Mouse (Mus musculus) neutrophil, adult 5-6 weeks (primary cell): ENCODE results near the gene Jph2. TPM values are rescaled to one million over a fixed set of nuclear protein-coding genes. Genes with fewer than 3 reads are reported as not detected.

Source experiments
- ATAC-seq: fragments of 151-379, 151-347 bp; 2 replicates; pipeline ENCODE4 v1.8.0; 2017; ENCODE audit warnings: mild to moderate bottlenecking, moderate TSS enrichment; ENCODE audit not compliant: insufficient number of reproducible peaks, poor library complexity, low FRiP score, severe bottlenecking; ENCODE audit errors: extremely low read depth
- total RNA-seq: library from RNA; stranded (forward); fragments of 200-1000 nt; gene quantifications from 2 replicates; pipeline ENCODE4 v1.2.3, GENCODE M21; 2017

Jph2 gene
- total RNA-seq, 1 experiment from 2014 or later = not detected

DNA sequence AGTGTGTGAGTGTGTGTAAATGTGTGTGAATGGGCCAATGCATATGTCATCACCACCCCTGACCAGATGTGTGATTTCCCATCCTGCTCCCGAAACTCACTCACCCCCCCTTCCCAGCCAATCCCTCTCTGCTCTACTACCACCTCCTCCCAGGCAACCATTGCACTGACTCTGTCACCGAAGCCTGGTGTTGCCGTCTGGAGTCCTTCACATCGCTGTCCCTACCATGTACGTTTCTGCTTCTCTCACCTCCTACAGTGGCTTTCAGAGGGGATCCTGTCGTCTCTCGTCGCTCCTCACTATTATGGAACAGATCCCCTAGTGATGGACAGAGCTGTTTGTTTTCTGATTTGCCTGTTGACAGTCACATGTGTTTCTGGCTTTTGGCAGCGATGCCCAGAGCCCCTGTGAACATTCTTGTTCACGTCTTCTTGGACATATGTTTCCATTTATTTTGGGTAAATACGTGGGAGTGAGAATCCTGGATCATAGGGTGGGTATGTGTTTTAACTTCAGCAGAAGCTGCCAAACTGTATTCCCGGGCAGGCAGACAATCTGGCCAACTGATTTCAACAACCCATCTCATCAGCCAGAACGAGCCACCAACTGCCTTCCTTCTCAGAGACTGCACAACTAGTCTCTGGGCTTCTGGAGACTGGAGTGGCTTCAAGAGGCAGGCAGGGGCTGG, 65.3 kb downstream of the Jph2 start:
- ATAC-seq = no peak

DNA sequence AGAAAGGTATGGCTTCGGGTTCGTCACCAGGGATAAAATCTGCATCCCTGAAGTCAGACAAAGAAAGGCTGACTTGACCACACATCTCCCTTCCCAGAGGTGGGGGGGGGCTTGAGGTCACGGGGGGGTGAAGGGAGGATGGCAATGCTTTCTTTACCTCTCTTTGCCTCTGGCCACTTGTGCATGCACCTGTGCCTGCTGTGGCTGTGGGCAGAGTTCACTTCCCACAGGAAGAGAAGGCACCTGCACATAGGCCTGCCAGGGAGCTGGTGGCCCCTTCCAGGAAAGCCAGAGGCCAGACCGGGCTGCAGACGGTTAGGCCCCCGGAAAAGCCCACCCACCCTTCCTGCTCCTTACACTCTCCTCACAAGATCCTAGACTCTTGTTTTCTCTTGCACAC, 66.4 kb downstream of the Jph2 start:
- no peak for ATAC-seq

DNA sequence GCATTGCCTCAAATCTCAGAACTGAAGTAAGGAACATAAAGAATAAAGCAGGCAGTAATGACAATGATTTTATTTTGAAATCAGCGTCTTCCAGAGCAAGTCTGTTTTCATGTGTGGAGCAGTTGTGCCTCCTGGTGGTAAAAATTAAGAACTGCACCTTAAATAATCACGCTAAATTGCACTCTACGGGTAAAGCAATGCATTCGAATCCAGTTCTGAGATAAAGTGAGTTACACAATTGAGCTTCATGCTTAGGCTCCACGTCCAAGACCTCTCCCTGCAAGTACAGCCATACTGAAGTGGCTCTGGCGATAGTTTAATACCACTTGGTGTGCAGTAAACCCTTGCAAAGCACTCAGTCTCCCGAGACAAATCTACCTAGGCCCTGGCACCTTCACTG, 67.1 kb downstream of the Jph2 start:
- ATAC-seq = no peak

DNA sequence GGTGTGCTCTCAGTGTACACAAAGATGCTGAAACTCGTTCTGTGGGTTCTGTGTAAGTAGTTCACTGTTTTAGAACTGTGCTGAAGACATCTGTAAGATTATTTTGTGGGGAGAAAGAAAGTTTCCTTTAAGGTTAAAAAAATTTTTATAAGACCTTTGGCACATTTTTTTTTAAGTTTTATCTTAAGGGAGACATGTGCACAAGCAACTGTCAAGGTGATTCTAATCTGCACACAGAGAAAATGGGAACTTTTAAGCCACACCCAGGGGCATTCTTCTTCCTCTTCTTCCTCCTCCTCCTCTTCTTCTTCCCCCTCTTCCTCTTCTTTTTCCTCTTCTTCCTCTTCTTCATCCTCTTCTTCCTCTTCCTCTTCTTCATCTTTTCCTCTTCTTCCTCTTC, 74.6 kb downstream of the Jph2 start:
- no peak for ATAC-seq

DNA sequence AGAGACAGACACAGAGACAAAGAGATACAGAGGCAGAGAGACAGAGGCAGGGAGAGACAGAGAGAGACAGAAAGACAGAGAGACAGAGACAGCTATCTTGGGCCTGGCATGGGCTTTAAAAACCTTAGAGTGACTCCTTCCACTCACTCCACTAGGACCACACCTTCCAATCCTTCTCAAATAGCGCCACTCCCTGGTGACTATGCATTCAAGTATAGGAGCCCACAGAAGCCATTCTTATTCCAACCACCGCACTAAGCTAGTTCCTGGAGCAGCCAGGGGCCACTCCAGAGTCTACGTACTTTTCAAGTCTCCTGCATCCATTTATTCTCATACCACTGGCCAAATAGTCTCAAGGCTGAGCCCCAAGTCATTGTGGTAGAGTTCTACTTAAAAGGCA, 79.0 kb downstream of the Jph2 start:
- ATAC-seq = no peak

DNA sequence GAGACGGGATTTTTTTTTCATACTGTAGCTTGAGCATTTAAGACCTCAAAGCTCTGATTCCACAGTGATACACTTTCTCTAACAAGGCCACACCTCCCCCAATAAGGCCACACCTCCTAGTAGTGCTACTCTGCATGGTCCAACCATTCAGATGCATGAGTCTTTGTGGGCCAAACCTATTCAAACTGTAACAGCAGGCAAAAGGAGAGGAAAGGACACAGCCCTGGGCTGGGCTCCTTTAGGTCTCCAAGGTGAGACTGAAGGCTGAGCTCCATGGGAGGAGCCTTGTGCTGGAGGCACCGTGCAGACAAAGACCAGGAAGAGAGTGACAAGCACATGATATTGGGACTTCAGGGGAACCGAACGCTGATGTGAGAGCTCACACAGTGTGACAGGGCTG, 80.5 kb downstream of the Jph2 start:
- ATAC-seq = no peak

DNA sequence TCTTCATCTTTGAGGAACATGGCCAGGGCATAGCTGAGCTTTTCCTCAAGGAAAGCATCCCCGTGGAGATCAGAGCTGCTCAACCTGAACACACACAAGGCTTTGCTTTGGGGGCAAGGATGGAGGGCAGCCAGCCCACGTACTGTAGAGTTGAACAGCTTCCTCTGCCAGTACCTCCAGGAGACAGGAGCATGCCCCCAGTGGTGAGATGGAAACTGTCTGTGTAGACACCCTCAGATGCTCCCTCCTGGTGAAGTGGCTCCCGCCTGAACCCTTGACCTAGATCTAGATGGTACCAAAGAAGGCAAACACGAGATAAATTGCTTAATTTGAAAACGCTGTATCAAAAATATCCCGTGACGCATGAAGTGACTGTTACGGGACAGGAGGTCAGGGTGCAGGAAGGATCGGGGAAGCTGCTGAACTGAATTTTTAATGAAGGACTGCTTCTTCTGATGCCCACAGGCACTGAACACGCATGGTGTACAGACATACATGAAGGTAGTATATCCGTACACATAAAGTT, 87.6 kb downstream of the Jph2 start:
- no peak for ATAC-seq

DNA sequence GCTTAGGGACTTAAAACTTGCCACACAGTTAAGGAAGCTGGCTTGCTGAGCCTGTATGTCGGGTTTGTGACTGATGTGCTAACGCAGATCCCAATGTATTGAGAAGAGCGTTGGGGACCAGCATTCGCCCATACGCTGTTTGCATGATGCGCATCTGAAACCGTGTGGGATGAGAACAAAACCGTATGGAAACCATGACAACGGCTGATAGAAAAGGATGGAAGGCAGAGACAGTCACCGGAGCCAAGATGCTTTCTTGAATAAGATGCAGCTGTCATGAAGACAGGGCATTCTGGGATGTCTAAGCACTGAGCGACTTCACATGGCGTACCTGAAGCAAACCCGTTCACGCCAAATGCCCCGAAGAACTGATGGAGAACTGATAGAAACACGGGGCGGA, 88.4 kb downstream of the Jph2 start:
- ATAC-seq = no peak

DNA sequence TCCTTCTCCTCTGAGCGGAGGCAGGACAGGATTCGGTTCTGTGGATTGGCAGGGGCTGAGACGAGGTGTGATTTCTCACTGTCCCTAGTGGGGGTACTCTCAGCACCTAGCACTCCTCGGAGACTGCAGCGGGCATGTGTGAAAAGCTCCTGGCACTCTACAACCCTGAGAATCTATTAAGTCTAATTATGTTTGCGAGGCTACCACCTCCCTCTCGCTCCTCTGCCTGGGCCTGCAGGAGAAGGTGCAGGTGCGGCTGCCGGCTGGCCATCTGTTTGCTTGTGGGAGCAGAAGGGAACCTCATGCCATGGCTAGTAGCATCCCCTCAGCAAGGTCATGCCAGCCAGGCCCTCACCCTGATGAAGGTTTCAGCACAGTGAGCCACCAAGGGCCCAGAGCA, 94.8 kb downstream of the Jph2 start:
- no peak for ATAC-seq

DNA sequence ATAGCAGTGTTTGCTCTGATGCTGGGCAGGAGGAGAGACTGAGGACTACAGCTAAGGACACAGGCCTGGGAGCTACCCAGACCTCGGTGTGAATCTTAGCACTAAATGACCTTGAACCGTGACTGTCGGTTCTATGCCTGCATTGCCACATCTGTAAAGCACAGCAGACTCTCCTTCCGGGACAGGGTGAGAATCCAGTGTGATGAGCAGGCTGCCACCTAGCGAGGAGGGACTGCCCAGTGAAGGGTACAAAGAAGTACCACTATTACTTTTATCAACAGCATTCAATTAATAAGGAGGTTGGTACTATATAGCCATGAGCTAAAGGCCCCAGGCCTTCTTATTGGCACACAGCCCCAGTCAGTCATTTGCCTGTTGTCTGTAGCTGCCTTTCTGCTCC, 96.2 kb downstream of the Jph2 start:
- ATAC-seq = no peak

DNA sequence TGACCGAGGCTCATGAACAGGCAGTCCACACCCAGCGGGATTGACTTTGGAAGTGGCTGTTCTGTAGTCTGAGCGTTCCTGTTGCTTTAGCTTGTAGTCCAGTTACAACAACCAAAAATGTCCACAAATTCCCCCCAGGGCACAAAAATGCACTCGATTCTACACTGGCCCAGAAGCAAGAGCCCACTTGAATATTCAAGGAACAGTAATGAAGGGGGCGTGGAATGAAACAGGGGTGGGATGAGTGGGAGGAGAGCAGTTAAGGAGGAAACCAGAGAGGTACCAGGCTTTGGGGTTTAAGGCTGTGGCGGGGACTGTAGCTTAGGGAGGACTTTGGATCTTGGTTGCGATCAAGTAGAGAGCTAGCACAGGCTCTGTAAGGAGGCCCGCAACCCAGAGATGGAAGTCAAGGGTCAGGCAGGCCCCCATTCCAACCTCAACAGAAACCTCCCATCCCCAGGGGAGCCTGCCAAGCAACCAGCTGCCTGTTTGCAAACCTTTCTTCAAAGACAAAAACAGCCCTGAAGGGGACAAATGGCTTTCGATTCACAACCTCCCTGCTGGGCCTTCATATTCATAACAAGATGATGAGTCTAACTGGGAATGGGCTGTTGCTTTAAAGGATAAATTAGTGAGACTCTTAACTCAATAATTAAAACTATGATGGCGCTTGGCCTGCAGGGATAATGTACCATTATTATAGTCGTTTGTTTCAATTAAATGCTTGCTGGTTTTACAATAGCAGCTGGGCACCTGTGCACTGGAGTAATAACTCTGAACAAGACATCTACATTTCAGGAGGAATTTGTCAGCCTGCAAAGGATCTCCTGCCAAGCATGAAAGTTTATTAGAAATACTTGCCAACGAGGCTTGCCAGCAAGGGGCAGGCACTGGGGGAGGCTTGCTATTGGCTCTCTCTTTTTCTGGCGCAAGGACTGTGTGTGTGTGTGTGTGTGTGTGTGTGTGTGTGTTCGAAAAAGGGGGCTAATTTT, 97.4 kb downstream of the Jph2 start:
- no peak for ATAC-seq

DNA sequence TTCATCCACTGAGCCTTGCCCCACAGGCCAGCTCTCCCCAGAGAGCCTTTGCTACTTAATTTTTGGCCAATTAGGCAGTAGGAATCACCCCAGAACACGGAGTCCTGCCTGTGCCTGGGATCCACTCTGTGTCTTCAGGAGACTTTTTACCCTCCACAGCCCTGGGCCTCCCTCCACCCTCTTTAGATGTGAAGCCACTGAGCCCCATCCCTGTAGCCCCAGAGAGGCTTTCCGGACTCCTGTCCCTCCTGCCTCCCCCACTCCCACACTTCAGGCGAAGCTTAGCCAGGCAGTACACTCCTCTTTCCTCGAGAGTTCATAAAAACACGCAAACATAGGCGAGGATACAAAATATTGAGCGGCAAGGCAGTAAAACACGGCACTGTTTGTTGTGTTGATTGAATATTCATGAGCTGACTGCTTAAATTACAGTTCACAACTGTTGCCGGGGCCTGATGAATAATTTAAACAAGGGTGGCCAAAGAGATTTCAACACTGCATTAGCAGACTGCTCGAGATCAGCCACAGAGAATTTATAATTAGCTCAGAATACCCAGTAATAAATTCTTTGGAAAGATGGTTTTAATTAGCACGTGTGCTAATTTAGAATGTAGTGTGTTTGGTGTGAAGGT, 100.7 kb downstream of the Jph2 start:
- no peak for ATAC-seq

DNA sequence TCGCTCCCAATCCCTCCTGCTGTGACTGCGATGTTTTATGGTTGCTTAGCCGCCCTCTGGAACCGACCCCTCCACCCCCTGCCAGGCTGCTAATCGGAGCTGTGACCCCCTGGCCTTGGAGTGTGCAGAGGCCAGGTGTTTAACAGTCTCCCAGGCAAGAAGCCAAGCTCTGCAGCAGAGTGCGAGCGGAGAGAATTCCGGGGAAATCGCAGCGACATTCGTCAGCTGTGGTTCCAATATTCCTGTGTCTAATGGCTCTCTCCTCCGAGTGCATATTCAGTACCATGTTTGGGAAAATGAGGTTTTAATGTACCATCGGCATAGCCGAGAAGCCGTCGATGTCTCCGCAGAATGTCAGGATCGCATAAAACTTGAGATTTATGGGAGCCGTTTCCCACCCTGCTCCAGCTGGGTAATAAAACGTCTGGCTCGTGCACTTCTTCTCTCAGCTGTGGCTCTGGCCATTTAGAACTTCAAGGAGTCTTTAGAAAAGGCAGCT, 108.9 kb downstream of the Jph2 start:
- no peak for ATAC-seq

Other genes starting within 250 kb of the Jph2 start
- not detected in 2 replicates for gene Tox2, start 194.9 kb downstream of the Jph2 start, total RNA-seq
- gene Oser1, start 26.7 kb upstream of the Jph2 start, total RNA-seq = 63.2 and 77.3 TPM in 2 replicates
- not detected in 2 replicates for gene Gdap1l1, start 40.5 kb upstream of the Jph2 start, total RNA-seq
- 3.1 and 3.2 TPM in 2 replicates for gene Fitm2, start 74.6 kb upstream of the Jph2 start, total RNA-seq
- gene R3hdml, start 94.3 kb upstream of the Jph2 start, total RNA-seq = not detected in 2 replicates
- gene Hnf4a, start 108.8 kb upstream of the Jph2 start, total RNA-seq = not detected in 2 replicates
- gene Ttpal, start 204.3 kb upstream of the Jph2 start, total RNA-seq = 79.6 and 87.1 TPM in 2 replicates
- 754 and 769 TPM in 2 replicates for gene Serinc3, start 247.1 kb upstream of the Jph2 start, total RNA-seq